Mouse (Mus musculus): ENCODE results near the gene Mrpl45.
"Not testable (repeated sequence)": the region's sequence is repeated elsewhere in the genome, so short reads cannot be mapped to it uniquely, and the experiment has no call there.

Mrpl45 gene

DNA sequence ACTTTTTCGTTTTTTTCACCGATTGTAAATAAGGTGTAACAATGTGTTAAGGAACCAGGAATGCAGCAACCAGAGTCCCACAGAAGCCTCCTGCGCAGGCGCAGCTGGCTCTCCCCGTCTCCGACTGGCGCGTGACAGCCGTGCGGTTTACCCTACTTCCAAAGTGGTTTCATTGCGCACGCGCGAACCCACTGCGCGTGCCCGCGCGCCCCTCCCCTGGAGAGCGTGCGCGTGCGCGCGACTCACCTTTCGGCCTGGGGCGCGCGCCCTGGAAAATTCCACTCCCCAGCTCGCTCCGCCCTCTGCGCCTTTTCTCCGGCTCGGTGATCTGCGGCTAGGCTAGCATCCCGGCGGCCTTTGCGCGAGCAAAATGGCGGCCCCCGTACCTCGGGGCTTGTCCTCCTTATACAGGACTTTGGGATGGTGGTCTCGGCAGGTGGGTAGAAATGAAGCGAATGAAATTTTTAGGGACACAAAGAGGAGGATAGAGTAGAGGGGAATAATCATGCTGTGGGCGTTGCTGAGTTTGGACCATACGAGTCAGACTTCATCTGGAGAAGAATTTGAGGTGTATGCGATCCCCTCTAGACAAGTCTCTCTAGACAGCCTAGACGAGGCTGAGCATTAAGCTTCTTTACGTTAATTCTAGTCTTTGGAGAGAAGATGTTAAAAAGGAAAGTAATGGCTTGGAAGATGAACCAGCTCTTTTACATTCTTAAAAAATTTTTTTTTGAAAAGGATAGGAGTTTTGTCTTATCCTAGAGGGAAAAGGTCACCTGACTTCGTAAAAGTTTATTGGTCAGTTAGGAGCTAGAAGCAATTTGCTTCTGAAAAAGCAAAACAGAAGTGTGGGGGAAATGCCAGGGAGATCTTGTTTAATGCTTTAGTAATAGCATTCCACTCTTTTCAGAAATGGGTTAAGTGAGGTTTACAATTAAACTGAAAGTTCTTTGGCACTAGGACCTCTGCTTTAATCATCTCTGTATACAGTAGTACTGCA lies at the start of gene Mrpl45:
Gene Mrpl45, plus strand, starts transcription at position 213 of the 1,000 bp plus-strand sequence.
- DNase-seq (ENCODE audit: low read depth in 1 of 2, low spot score in 2 of 2) = peak; percentile 93 to 95

DNA sequence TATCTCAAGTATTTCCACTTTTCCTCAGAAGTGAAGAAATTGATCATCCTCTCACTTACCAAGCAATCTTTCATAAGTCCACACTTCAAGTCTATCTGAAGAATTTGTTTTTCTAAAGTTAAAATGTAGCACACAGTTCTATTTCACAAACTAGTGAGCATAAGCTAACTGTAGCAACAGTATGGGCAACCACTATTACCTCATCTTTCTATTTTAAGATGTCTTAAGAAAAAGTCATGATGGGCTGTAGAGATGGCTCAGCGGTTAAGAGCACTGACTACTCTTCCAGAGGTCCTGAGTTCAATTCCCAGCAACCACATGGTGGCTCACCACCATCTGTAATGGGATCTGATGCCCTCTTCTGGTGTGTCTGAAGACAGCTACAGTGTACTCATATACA lies 49.0 kb upstream of the Mrpl45 start:
- DNase-seq (ENCODE audit: low read depth in 1 of 2, low spot score in 2 of 2) = not testable (repeated sequence)

- DNase-seq (ENCODE audit: low read depth in 1 of 2, low spot score in 2 of 2) = not testable (repeated sequence)
Observed at GRCm38 (mm10) chr11:97270004-97270403, 45.5 kb upstream of the Mrpl45 start.

- no peak for DNase-seq (ENCODE audit: low read depth in 1 of 2, low spot score in 2 of 2)
Observed at GRCm38 (mm10) chr11:97272835-97273234, 42.7 kb upstream of the Mrpl45 start.

DNA sequence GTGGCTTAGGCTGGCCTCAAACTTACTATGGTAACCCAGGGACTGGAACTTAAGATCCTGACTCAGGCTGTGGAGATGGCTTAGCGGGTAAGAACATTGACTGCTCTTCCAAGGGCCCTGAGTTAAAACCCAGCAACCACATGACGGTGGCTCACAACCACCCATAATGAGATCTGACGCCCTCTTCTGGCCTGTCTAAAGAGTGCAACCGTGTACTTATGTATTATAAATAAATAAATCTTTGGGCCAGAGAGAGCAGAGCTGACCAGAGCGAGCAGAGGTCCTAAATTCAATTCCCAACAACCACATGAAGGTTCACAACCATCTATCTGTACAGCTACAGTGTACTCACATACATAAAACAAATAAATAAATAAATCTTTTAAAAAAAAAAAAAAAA lies 41.9 kb upstream of the Mrpl45 start:
- DNase-seq (ENCODE audit: low read depth in 1 of 2, low spot score in 2 of 2) = no peak

GRCm38 (mm10) chr11:97274947-97275346 lies 40.6 kb upstream of the Mrpl45 start:
- not testable (repeated sequence) for DNase-seq (ENCODE audit: low read depth in 1 of 2, low spot score in 2 of 2)

GRCm38 (mm10) chr11:97275349-97275748 lies 40.2 kb upstream of the Mrpl45 start:
- DNase-seq (ENCODE audit: low read depth in 1 of 2, low spot score in 2 of 2) = no peak

DNA sequence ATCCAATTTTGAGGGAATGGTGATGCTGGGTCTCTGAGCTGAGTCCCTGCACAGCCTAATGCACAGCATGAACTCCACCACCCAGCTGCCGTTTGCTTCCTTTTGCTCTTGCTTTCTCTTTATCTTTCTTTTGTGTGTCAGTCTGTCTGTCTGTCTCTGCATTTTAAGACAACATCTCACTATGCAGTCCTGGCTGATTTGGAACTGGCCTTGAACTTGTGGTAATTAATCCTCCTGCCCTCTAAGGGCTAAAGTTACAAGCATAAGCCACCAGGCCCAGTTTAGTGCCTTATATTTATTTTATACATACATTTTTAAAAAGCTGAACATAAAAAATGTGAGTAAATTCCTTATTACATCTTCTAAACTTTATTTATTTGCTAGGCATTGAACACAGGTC lies 39.5 kb upstream of the Mrpl45 start:
- no peak for DNase-seq (ENCODE audit: low read depth in 1 of 2, low spot score in 2 of 2)

DNA sequence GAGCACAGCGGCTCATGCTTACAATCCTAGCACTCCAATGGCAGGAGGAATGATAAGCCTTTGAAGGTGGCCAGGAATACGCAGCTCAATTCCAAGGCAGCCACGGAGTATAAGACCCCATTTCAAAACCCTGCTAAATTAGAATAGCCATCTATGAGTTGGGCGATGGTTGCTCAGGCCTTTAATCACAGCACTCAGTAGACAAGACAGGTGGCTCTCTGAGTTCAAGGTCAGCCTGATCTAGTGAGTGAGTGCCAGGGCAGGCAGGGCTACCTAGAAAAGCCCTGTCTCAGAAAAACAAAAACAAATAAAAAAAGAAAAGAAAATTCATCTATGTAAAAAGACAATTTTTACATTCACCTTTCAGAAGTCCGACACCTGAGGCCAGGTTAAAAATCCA lies 38.4 kb upstream of the Mrpl45 start:
- no peak for DNase-seq (ENCODE audit: low read depth in 1 of 2, low spot score in 2 of 2)

DNA sequence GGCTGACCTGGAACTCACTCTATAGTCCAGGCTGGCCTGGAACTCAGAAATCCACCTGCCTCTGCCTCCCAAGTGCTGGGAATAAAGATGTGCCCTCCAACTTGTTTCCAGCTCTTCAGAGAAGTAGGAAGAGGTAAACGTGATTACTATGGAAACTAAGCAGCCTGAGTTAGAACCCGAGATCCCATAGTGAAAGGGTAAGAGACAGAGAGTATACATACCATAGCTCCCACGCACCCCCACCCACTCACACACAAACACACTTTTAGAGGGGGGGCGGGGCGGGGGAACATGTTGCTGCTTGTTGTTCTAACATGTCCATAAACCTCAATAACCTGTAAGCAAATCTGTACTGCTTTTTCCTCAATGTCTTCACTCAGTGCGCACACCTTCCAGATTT lies 37.1 kb upstream of the Mrpl45 start:
- no peak for DNase-seq (ENCODE audit: low read depth in 1 of 2, low spot score in 2 of 2)

DNA sequence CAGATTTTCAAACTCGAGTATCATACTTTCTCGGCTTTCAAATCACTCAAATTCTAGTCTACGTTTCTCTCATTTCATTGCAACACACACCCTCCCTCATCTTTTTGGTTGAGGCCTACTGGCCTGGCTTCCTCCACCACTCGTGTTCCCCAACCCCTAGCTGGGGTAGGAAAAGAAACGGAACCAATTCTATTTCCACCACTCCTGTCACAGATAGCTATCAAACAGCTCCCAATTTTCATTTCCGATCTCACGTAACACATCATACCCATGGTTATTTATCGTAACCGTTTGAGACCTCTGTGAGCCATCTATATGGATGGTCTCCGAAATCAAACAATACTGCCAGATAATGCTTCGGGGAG lies 36.5 kb upstream of the Mrpl45 start:
- no peak for DNase-seq (ENCODE audit: low read depth in 1 of 2, low spot score in 2 of 2)

DNA sequence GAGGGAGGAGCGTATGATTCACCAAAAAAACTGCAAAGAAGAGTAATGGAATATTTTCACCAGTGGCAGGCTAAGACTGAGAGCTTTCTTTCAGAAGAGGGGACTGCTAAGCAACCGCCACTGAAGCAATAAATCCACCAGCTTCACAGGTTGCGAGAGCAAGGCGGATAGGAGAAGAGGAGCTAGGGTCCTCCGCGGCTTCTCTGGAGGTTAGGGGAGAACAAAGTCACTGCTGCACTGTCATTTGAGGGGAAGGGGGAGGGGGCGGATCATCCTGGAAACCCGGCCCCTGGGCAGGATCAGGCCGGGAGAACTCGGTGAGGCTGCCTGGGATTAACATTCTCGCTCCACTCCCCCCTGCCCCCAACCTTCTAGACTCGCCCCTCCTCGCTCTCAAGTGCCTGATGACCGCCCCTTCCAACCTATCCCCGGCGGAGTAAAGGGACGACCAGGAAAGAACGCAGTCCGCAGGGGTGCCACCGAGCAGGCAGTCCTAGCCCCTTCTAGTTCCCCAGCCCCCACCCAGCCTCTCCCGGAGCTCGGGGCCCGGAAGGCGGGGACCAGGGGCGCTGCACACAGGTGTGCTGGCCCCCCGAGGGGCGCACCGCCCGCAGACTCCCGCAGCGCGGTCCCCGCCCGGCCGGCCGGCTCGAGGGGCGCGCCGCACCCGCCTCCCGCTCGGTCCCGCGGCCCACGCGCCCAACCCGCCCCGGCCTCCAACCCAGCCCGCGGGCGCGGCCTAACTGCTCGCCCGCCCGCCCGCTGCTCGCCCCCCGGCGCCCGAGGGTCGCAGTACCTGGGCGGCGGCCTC lies 35.9 kb upstream of the Mrpl45 start:
- DNase-seq (ENCODE audit: low read depth in 1 of 2, low spot score in 2 of 2) = no peak

GRCm38 (mm10) chr11:97280216-97280861 lies 35.2 kb upstream of the Mrpl45 start, which contains the start of gene Npepps:
Npepps (minus strand) TSS chr11:97280638.
- DNase-seq (ENCODE audit: low read depth in 1 of 2, low spot score in 2 of 2) = peak; percentile 24 to 41

DNA sequence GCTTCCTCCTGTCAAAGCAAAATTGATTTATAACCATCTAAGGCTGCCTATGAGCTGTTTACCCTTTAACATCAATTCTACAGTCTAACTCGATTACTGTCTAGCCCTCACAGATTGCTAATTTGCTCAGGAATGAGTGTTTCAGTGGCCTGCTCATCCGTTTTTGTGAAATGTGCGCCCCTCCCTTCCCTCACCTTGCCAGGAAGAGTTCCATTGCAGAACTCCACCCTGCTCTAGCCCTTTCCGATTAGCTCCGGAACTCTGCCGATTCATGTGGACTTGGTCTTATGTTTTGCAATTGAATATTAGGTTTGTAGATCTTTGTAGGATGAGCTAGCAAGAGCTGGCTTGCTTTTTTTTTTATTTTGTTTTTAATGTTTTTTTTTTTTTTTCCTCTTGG lies 33.3 kb upstream of the Mrpl45 start:
- DNase-seq (ENCODE audit: low read depth in 1 of 2, low spot score in 2 of 2) = no peak

DNA sequence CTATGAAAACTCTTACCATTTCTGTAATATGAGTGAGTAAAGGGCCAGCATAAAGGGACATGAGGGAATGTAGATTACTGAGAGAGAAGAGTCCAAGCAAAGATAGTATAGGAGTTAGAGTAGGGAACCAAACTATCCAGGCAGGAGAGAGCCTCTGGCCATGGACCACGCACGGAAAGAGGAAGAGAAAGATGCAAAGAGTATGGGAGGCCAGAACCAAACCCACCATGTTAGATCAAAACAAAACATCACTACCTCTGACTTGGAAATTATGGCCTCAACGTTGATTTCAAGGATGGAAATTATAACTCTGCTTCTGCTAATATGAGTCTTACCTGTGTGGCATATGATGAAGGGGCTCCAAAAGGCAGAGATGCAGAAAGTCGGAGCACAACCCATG lies 30.7 kb upstream of the Mrpl45 start:
- no peak for DNase-seq (ENCODE audit: low read depth in 1 of 2, low spot score in 2 of 2)

- DNase-seq (ENCODE audit: low read depth in 1 of 2, low spot score in 2 of 2) = no peak
Observed at GRCm38 (mm10) chr11:97285852-97286775, 29.4 kb upstream of the Mrpl45 start.

GRCm38 (mm10) chr11:97286973-97287372 lies 28.5 kb upstream of the Mrpl45 start:
- no peak for DNase-seq (ENCODE audit: low read depth in 1 of 2, low spot score in 2 of 2)

- no peak for DNase-seq (ENCODE audit: low read depth in 1 of 2, low spot score in 2 of 2)
Observed at GRCm38 (mm10) chr11:97287643-97288042, 27.9 kb upstream of the Mrpl45 start.

DNA sequence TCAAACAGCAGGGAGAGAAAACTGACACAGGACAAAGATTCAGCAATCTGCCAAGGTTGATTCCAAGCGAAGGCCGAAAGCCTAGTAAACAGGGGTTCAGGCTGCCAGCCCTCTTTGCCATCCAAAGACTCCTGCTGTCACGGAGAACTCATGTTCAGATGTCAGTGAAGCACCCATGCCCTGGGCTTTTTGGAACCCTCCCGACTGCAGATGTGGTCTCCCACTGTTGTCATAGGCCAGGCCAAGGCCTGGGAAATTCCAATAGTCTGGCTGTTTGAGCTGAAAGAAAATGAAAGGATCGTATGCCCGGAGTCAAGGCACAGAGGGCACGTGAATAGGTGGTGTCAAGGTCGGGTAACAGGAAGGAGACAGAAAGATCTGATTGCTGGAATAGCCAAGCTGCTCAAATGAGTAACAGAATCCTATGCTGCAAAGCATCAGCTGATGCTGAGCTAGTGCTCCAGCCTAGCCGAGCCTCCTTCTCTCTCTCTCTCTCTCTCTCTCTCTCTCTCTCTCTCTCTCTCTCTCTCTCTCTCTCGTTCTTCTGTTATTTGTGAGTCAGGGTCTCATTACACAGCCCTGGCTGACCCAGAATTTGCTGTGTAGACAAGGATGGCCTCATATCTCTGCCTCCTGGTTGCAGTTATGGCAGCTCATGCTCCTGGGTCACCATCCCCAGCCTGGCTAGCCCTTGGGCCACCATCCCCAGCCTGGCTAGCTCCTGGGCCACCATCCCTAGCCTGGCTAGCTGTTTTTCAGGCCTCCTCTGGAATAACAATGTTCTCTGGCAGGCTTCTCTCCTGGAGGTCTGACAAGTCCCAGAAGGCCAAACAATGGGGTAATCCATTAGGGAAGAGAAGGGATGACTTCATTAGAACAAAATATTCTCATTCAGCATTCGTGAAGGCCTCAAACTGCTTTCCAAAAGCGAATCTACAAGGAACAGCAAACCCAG lies 26.0 kb upstream of the Mrpl45 start:
- DNase-seq (ENCODE audit: low read depth in 1 of 2, low spot score in 2 of 2) = no peak
